Mouse (Mus musculus) myocyte (in vitro differentiated cells): ENCODE measurements around the gene Utf1.

ENCODE experiments used
- E2F4 ChIP-seq: IDR thresholded peaks from one replicate; pipeline ENCODE4 v1.6.1; 2011; ENCODE audit warnings: mild to moderate bottlenecking, control low read depth, moderate library complexity; ENCODE audit not compliant: insufficient read depth
- MAX ChIP-seq: IDR thresholded peaks from one replicate; pipeline ENCODE4 v1.6.1; 2011; ENCODE audit warnings: low read depth, mild to moderate bottlenecking, control low read depth
- POLR2A ChIP-seq: IDR thresholded peaks from one replicate; pipeline ENCODE4 v1.6.1; 2011; ENCODE audit warnings: low read depth, mild to moderate bottlenecking, control low read depth, moderate library complexity; ENCODE audit not compliant: insufficient read length
- POLR2AphosphoS2 ChIP-seq: IDR thresholded peaks from one replicate; pipeline ENCODE4 v1.6.1; 2011; ENCODE audit warnings: low read depth, control low read depth; ENCODE audit not compliant: insufficient read length

DNA sequence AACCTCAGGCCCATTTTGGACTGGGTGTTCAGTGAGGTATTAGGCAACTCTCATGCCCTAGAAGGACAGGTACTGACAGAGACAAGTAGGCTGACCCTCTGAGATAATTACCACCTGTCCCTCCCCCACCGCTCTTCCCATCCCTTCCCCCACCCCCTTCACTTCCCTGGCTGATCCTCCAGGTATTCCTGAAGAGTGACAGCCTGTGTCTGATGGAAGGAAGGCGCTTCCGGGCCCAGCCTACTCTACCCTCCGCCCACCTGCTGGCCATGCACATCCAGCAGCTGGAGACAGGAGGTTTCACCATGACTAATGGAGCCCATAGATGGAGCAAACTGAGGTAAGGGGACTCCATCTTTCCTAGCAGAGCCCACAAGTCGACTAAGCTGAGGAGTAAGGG lies 5.8 kb upstream of the Utf1 start:
- TF ChIP-seq POLR2A (no peak), E2F4 (no peak), MAX (no peak), POLR2AphosphoS2 (no peak)
